10 mouse cellular contexts compared by ENCODE assay signal in genomic region chr3:87114801-87115200, GRCm38 (mm10). TPM values are rescaled to one million over a fixed set of nuclear protein-coding genes. Genes with fewer than 3 reads are reported as not detected.
DNase-seq lines count a peak whose midpoint lies in the region; ATAC-seq and TF ChIP-seq lines count a peak whose summit lies in the region.
"Had no signal": no experiment of that assay in that cellular context is flagged by ENCODE, and none has a peak within 500 bp of the region (broad histone marks: within the 10 kb centered on the region; RNA-seq: fewer than 3 reads in every experiment).

No protein-coding gene starts in this region.

- peak; percentile 84 for ATAC-seq in heart, embryonic 15.5 days (replicated peaks; ENCODE audit: insufficient number of reproducible peaks, insufficient read depth, low FRiP score, low read depth)
- peak; percentile 72; the same call in 1 of the 2 replicates for ATAC-seq in stomach, postnatal 0 days (ENCODE audit: low FRiP score, low TSS enrichment)
- ATAC-seq in midbrain, postnatal 0 days (ENCODE audit: low FRiP score), result no peak
- no peak for ATAC-seq in liver, embryonic 11.5 days (replicated peaks; ENCODE audit: low FRiP score)

- no peak overlapping the region for H3K9ac ChIP-seq in heart, embryonic 15.5 days
- no peak overlapping the region for H3K9ac ChIP-seq in stomach, postnatal 0 days (ENCODE audit: low read length)
- H3K9ac ChIP-seq in midbrain, postnatal 0 days (replicated peaks; ENCODE audit: low read length, poor library complexity, severe bottlenecking), result no peak overlapping the region
- no peak overlapping the region for H3K9ac ChIP-seq in liver, embryonic 11.5 days (ENCODE audit: low read depth, low read length)

- no peak for TF ChIP-seq CTCF in stomach, postnatal 0 days (IDR thresholded peaks at IDR 0.05; ENCODE audit: low read depth)
- no peak for TF ChIP-seq CTCF in midbrain, postnatal 0 days (IDR thresholded peaks at IDR 0.05)

- no peaks in the 10 kb centered on the region for H3K9me3 ChIP-seq in heart, embryonic 15.5 days (replicated peaks)
- no peaks in the 10 kb centered on the region for H3K9me3 ChIP-seq in stomach, postnatal 0 days (ENCODE audit: control insufficient read depth, low read length)
- no peaks in the 10 kb centered on the region for H3K9me3 ChIP-seq in midbrain, postnatal 0 days (ENCODE audit: low read length)
- H3K9me3 ChIP-seq in liver, embryonic 11.5 days (ENCODE audit: control insufficient read depth, low read length), result no peaks in the 10 kb centered on the region

- H3K4me3 ChIP-seq in heart, embryonic 15.5 days, result no peak overlapping the region
- no peak overlapping the region for H3K4me3 ChIP-seq in stomach, postnatal 0 days (ENCODE audit: low read depth, low read length)
- H3K4me3 ChIP-seq in midbrain, postnatal 0 days (ENCODE audit: low read depth, low read length), result no peak overlapping the region
- H3K4me3 ChIP-seq in liver, embryonic 11.5 days (ENCODE audit: low read depth, low read length), result no peak overlapping the region

- H3K36me3 ChIP-seq in heart, embryonic 15.5 days, result no peaks in the 10 kb centered on the region
- no peaks in the 10 kb centered on the region; the same call in 1 of the 2 replicates for H3K36me3 ChIP-seq in stomach, postnatal 0 days (ENCODE audit: control insufficient read depth, insufficient read depth, low read length)
- no peaks in the 10 kb centered on the region for H3K36me3 ChIP-seq in midbrain, postnatal 0 days (ENCODE audit: insufficient read depth, low read length)
- H3K36me3 ChIP-seq in liver, embryonic 11.5 days (ENCODE audit: control insufficient read depth, insufficient read depth, low read length), result no peaks in the 10 kb centered on the region

- H3K4me1 ChIP-seq in heart, embryonic 15.5 days (replicated peaks), result peaks cover 53% of the 10 kb centered on the region
- peaks cover 13% of the 10 kb centered on the region; the same call in 1 of the 2 replicates for H3K4me1 ChIP-seq in stomach, postnatal 0 days (replicated peaks; ENCODE audit: control insufficient read depth, insufficient read depth)
- no peaks in the 10 kb centered on the region for H3K4me1 ChIP-seq in midbrain, postnatal 0 days (ENCODE audit: insufficient read depth, low read length)
- H3K4me1 ChIP-seq in liver, embryonic 11.5 days (replicated peaks; ENCODE audit: control insufficient read depth, insufficient read depth, low read length), result peaks cover 6% of the 10 kb centered on the region; the same call in 1 of the 2 replicates

- no peak overlapping the region for H3K4me2 ChIP-seq in heart, embryonic 15.5 days
- H3K4me2 ChIP-seq in stomach, postnatal 0 days (replicated peaks; ENCODE audit: low read depth), result no peak overlapping the region
- no peak overlapping the region for H3K4me2 ChIP-seq in midbrain, postnatal 0 days (ENCODE audit: low read depth, low read length, poor library complexity, severe bottlenecking)
- no peak overlapping the region for H3K4me2 ChIP-seq in liver, embryonic 11.5 days

- 34% methylated on average over 9 of the region's 9 CpGs for WGBS in heart, embryonic 15.5 days
- WGBS in stomach, postnatal 0 days, result 30% methylated on average over 9 of the region's 9 CpGs
- WGBS in midbrain, postnatal 0 days, result 77% methylated on average over 9 of the region's 9 CpGs
- 52% methylated on average over 9 of the region's 9 CpGs for WGBS in liver, embryonic 11.5 days

- H3K27me3 ChIP-seq in heart, embryonic 15.5 days, result no peaks in the 10 kb centered on the region
- H3K27me3 ChIP-seq in stomach, postnatal 0 days (ENCODE audit: control insufficient read depth, insufficient read depth, low read length), result no peaks in the 10 kb centered on the region
- no peaks in the 10 kb centered on the region for H3K27me3 ChIP-seq in midbrain, postnatal 0 days (ENCODE audit: insufficient read depth, low read length)
- no peaks in the 10 kb centered on the region for H3K27me3 ChIP-seq in liver, embryonic 11.5 days (replicated peaks; ENCODE audit: control insufficient read depth, insufficient read depth, low read length)

- peak; percentile 16 for DNase-seq in ovary, postnatal 36 days (ENCODE audit: low spot score)
- no peak for DNase-seq in ovary, postnatal 10 days (ENCODE audit: low spot score)
- DNase-seq in kidney, postnatal 10 days, result peak; percentile 74
- DNase-seq in stomach, postnatal 0 days (ENCODE audit: low spot score), result no peak
- DNase-seq in cerebellum, adult 9-11 months, result no peak
- DNase-seq in midbrain, postnatal 0 days (ENCODE audit: low spot score), result no peak
- no peak for DNase-seq in liver, embryonic 11.5 days (ENCODE audit: low spot score)
- DNase-seq: embryo, embryonic 11 days; midbrain, embryonic 14.5 days had no signal

- peak overlapping the region; percentile 50 for H3K27ac ChIP-seq in heart, embryonic 15.5 days
- peak overlapping the region; percentile 79 for H3K27ac ChIP-seq in stomach, postnatal 0 days (replicated peaks)
- H3K27ac ChIP-seq in midbrain, postnatal 0 days (ENCODE audit: low read depth, low read length), result no peak overlapping the region
- no peak overlapping the region for H3K27ac ChIP-seq in liver, embryonic 11.5 days (ENCODE audit: low read depth, low read length)

- TF ChIP-seq EP300 in stomach, postnatal 0 days (optimal IDR thresholded peaks at IDR 0.05), result no peak

RNA-seq across cellular contexts. Expression of gene Kirrel, which starts 59.7 kb away (rescaled TPM):
- 9.0 and 13.1 TPM in 2 replicates for polyA plus RNA-seq in heart, embryonic 15.5 days (2015; fragmentation: Nextera tagmentation; extraction: Ambion mirVana)
- 4.1 and 4.5 TPM in 2 replicates for polyA plus RNA-seq in stomach, postnatal 0 days (2015; fragmentation: Nextera tagmentation; extraction: Ambion mirVana)
- 11.1 and 11.3 TPM in 2 replicates for total RNA-seq in midbrain, postnatal 0 days (2014; rRNA removed)
- 3.3 and 4.0 TPM in 2 replicates for polyA plus RNA-seq in midbrain, postnatal 0 days (2015; fragmentation: Nextera tagmentation; extraction: Ambion mirVana)
- polyA plus RNA-seq in liver, embryonic 11.5 days (2014; fragmentation: Nextera tagmentation; extraction: Ambion mirVana), result 3.6 and 4.1 TPM in 2 replicates

Comparison
In these comparisons a context has a peak if more than half of its experiments do, and no peak if none do; other contexts are left out.
1. DNase-seq: peak in ovary, postnatal 36 days (single experiment) and kidney, postnatal 10 days (single experiment); none in ovary, postnatal 10 days (single experiment), stomach, postnatal 0 days (single experiment), cerebellum, adult 9-11 months (single experiment), midbrain, postnatal 0 days (single experiment) and liver, embryonic 11.5 days (single experiment).
2. ATAC-seq: peak in heart, embryonic 15.5 days (single experiment) and stomach, postnatal 0 days (single experiment); none in midbrain, postnatal 0 days (single experiment) and liver, embryonic 11.5 days (single experiment).
3. H3K27ac ChIP-seq: peak in heart, embryonic 15.5 days (single experiment) and stomach, postnatal 0 days (single experiment); none in midbrain, postnatal 0 days (single experiment) and liver, embryonic 11.5 days (single experiment).